Mouse (Mus musculus) midbrain, embryonic 12.5 days (tissue): ENCODE results near the gene Ing3. TPM values are rescaled to one million over a fixed set of nuclear protein-coding genes. Genes with fewer than 3 reads are reported as not detected.

Experiments used
- ATAC-seq: fragments of 200-750 bp; cut with Nextera tagmentation; 2 replicates; pipeline ENCODE4 v1.8.0; 2017; ENCODE audit warnings: low read depth, moderate TSS enrichment, moderate library complexity; ENCODE audit not compliant: low FRiP score
- H3K27ac ChIP-seq: fragments of 300-500 bp; sonication (generic); replicated peaks from 2 replicates; pipeline ENCODE4 v1.5.1; 2016; ENCODE audit warnings: mild to moderate bottlenecking
- H3K27me3 ChIP-seq: fragments of 300-500 bp; sonication (generic); 2 replicates; pipeline ENCODE4 v1.6.1; 2016; ENCODE audit warnings: mild to moderate bottlenecking
- H3K36me3 ChIP-seq: fragments of 300-500 bp; sonication (generic); 2 replicates; pipeline ENCODE4 v1.6.1; 2016
- H3K4me1 ChIP-seq: fragments of 300-500 bp; sonication (generic); 2 replicates; pipeline ENCODE4 v1.6.1; 2016
- H3K4me2 ChIP-seq: fragments of 300-500 bp; sonication (generic); replicated peaks from 2 replicates; pipeline ENCODE4 v1.6.1; 2016; ENCODE audit warnings: mild to moderate bottlenecking, moderate library complexity
- H3K4me3 ChIP-seq: fragments of 300-500 bp; sonication (generic); 2 replicates; pipeline ENCODE4 v1.5.1; 2016; ENCODE audit warnings: mild to moderate bottlenecking
- H3K9ac ChIP-seq: fragments of 300-500 bp; sonication (generic); replicated peaks from 2 replicates; pipeline ENCODE4 v1.6.1; 2016; ENCODE audit warnings: mild to moderate bottlenecking, moderate library complexity
- H3K9me3 ChIP-seq: fragments of 300-500 bp; sonication (generic); 2 replicates; pipeline ENCODE4 v1.6.1; 2016; ENCODE audit warnings: mild to moderate bottlenecking
- WGBS: fragments of 180-500 bp; shearing (Covaris S2); methylation state at CpG from one replicate; pipeline ENCODE4 v1.1.7; 2016; 5-methylcytosine and 5-hydroxymethylcytosine counted together
- polyA plus RNA-seq: library from polyadenylated mRNA; unstranded; fragments of >200 nt; fragmentation: Nextera tagmentation; extraction: Ambion mirVana; gene quantifications from 2 replicates; pipeline ENCODE4 v1.2.1, GENCODE M21; 2016

Gene Ing3
- polyA plus RNA-seq = 58.8 and 63.3 TPM in 2 replicates

DNA sequence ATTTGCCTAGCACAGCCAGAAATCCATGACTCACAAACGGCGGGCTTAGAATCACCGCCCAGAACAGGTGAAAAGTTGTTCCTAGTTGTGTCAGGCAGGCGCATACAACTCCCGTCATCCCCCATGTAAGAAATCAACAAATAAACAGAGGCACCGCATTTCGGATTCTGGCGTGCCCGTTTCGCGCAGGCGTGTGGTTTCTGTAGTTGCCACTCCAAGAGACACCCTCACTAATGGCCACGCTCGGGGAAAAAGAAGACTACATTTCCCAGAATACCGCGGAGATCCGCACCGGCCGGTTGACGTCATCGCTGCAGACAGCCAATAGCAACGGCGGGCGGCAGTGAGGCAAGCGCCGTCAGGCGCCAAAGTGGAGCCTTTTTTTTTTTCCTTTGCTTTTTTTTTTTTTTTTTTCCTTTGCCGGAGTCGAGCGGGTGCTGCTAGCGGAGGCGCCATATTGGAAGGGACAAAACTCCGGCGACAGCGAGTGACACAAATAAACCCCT lies at the start of gene Ing3:
TSS of gene Ing3 (plus strand) at position 346 of the 506 bp plus-strand sequence.
- under 1% methylated on average over 35 of the region's 35 CpGs for WGBS
- H3K9me3 ChIP-seq = no peaks in the 10 kb centered on the region
- H3K4me3 ChIP-seq = peak within 1 kb of the TSS; percentile 71
- peaks cover 7% of the 10 kb centered on the region for H3K4me1 ChIP-seq
- peak within 1 kb of the TSS; percentile 72 for H3K4me2 ChIP-seq
- H3K36me3 ChIP-seq = peaks cover 15% of the 10 kb centered on the region; the same call in 1 of the 2 replicates
- ATAC-seq = peak; percentile 97
- H3K27ac ChIP-seq = peak within 1 kb of the TSS; percentile 96
- peak within 1 kb of the TSS; percentile 72 for H3K9ac ChIP-seq
- H3K27me3 ChIP-seq = no peaks in the 10 kb centered on the region

DNA sequence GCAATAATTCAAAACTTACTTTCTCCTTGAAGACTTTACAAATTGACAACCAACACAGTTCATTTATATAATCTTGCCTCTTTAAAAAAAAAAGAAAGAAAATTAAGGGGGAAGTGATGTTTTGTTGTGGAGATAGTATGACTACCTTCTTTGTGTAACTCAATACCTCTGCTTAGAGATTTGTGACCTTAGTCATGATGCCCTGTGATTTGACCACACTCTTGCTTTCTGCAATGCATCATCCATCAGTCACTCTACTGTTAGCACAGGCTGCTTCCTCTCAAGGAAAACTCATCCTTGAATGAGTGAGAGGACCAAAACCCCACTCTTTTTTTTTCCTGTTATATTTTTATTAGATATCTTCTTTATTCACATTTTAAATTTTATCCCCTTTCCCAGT lies 39.7 kb upstream of the Ing3 start:
- Histone ChIP-seq H3K4me2 (no peak overlapping the region), H3K9me3 (no peaks in the 10 kb centered on the region), H3K4me1 (no peaks in the 10 kb centered on the region), H3K27me3 (no peaks in the 10 kb centered on the region), H3K9ac (no peak overlapping the region), H3K4me3 (no peak overlapping the region), H3K36me3 (no peaks in the 10 kb centered on the region), H3K27ac (no peak overlapping the region)
- no peak for ATAC-seq

DNA sequence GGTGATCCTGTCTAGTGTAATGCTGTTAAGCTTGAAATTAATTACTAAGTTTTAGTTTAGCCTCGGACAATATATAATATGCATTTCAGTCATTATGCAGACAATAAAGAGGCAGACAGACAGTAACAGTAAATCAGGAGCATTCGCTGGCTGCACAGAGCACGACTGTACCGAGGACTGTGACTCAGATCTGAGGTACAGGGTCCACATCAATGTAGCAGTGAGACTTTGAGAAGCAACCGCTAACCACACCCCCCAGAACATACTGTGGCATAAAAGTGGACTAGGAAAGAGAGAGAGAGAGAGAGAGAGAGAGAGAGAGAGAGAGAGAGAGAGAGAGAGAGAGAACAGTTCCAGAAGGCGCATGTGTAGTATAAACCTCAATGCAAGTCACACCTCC lies 38.6 kb upstream of the Ing3 start:
- Histone ChIP-seq H3K4me1 (no peaks in the 10 kb centered on the region), H3K27me3 (no peaks in the 10 kb centered on the region), H3K9me3 (no peaks in the 10 kb centered on the region), H3K4me3 (no peak overlapping the region), H3K27ac (no peak overlapping the region), H3K9ac (no peak overlapping the region), H3K4me2 (no peak overlapping the region), H3K36me3 (no peaks in the 10 kb centered on the region)
- 91% methylated on average over 6 of the region's 6 CpGs for WGBS
- no peak for ATAC-seq

DNA sequence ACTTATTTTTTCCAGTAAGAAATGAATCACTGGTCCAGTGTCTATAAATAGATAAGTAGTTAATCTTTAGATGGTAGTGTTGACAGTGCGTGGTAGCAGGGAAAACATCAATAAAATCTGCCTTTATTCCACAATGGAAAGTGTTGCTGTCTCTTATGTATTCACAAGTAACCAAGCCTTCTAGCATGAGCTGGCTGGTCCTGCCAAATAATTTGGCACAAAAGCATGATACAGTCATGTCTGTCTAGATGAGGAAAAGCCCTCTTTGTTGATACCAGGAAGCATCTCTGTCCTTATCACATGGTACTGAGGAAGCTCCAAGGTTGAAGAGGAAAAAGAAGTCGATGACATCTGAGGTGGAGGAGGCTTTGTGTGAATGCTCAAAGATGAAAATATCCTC lies 32.8 kb upstream of the Ing3 start:
- Histone ChIP-seq H3K36me3 (no peaks in the 10 kb centered on the region), H3K9ac (no peak overlapping the region), H3K4me2 (no peak overlapping the region), H3K27ac (no peak overlapping the region), H3K4me3 (no peak overlapping the region), H3K27me3 (no peaks in the 10 kb centered on the region), H3K9me3 (no peaks in the 10 kb centered on the region), H3K4me1 (no peaks in the 10 kb centered on the region)
- WGBS = 84% methylated on average over 2 of the region's 2 CpGs
- ATAC-seq = no peak

DNA sequence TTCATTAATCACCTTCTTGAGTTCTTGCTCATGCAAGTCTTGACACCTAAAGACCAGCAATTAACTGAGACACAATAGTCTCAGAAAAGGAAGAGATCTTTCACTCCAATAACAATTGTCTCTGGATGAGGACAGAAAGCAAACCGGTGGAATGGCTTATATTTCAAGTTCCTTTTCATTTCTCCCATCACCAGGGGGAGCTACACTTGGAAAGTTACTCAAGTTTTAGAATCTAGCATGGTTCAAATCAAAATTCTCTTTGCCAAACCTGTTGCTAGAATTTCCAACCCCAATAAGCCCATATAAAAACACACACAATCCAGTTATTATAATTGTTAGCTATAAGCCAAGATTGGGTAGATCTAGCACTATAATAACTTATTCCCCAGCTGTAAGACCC lies 25.2 kb upstream of the Ing3 start:
- no peaks in the 10 kb centered on the region for H3K9me3 ChIP-seq
- no peak overlapping the region for H3K9ac ChIP-seq
- no peaks in the 10 kb centered on the region for H3K27me3 ChIP-seq
- no peak overlapping the region for H3K4me3 ChIP-seq
- no peak for ATAC-seq
- no peak overlapping the region for H3K27ac ChIP-seq
- H3K4me1 ChIP-seq = no peaks in the 10 kb centered on the region
- WGBS = 34% methylated on average over 1 of the region's 1 CpGs
- no peak overlapping the region for H3K4me2 ChIP-seq
- H3K36me3 ChIP-seq = no peaks in the 10 kb centered on the region

DNA sequence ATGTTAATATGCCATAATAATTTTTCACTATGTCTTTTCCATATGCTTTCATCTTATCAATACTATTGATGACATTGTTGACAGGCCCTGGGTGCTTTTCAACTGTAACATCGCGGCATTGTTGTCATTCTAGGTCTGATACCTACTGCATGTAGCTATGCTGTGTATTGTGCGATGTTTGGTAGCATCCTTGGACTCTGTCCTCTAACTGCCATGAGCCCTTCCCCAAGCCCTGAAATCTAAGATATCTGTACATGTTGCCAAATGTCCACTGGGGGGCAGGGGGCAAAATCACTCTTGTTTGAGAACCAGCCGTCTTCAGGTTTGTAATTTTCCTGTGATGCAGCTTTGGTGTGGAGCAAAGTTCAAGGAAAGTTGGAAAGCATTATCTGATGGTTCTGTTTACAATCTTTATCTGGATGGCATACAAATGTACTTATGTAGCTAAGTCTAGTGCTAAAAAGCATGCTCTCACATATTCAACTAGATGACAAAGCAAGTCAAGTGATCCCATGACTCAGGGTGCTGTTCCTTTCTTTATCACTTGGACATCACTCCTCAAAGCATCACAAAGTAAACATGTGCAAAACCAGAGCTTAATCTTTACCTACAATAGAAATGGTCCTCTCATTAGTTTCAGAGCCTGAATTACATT lies 11.3 kb upstream of the Ing3 start:
- 75% methylated on average over 4 of the region's 4 CpGs for WGBS
- Histone ChIP-seq H3K4me1 (no peaks in the 10 kb centered on the region), H3K27ac (no peak overlapping the region), H3K9ac (no peak overlapping the region), H3K4me3 (no peak overlapping the region), H3K4me2 (no peak overlapping the region), H3K9me3 (no peaks in the 10 kb centered on the region), H3K27me3 (no peaks in the 10 kb centered on the region), H3K36me3 (no peaks in the 10 kb centered on the region)
- no peak for ATAC-seq

DNA sequence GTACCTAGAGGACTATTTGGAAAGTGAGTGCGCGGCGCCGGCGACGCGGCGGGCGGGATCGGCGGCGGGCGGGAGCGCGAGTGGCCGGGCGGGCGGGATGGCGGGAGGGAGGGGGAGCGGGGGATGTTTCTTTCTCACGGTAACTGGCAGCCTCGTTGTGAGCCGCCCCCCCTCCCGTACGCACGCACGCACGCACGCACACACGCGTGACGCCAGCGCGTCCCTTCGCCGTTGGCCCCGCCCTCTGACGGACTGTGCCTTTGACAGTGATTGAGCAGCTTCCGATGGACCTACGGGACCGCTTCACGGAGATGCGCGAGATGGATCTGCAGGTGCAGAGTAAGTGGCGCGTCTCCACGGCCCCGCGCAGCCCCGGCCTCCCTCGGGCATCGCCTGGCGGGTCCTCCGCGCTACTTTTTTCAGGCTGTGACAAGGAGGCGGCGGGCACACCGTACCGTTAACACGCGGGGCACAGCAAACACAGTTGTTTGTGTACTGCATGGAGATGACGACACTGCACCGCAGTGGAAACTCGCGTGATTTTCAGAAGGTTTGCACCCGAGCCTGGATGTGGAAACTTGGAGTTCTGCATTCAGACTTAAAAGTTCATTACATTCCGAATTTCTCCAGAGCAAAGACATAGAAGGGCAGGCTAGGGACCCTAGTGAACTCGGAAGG lies 539 bp downstream of the Ing3 start:
- Histone ChIP-seq H3K9me3 (no peaks in the 10 kb centered on the region), H3K4me2 (peak overlapping the region; percentile 72), H3K9ac (peak overlapping the region; percentile 72), H3K4me3 (peak overlapping the region; percentile 71), H3K4me1 (peaks cover 7% of the 10 kb centered on the region), H3K27me3 (no peaks in the 10 kb centered on the region), H3K36me3 (peaks cover 20% of the 10 kb centered on the region; the same call in 1 of the 2 replicates), H3K27ac (peak overlapping the region; percentile 96)
- WGBS = under 1% methylated on average over 50 of the region's 68 CpGs
- ATAC-seq = peak; percentile 97

DNA sequence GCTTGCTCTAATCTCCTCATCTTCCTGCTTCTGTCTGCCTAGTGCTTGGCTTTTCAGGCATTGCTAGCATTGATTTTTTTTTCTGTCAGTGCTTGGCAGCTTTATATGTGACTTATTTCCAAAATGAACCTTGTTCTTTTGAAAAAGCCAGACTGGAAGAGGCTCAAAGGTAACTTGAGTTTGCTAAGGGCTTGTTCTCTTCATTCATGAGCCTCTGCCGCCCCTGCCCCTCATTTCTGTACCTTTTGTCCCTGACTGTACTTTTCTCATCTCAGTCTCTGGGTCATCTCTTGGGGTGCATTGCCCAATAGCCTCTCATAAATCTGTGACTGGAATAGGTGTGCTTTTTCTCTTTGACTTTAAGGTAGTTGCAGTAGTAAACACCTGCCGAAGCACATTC lies 1.3 kb downstream of the Ing3 start:
- Histone ChIP-seq H3K4me2 (peak overlapping the region; percentile 72), H3K4me1 (peaks cover 7% of the 10 kb centered on the region), H3K27ac (no peak overlapping the region), H3K9me3 (no peaks in the 10 kb centered on the region), H3K36me3 (peaks cover 27% of the 10 kb centered on the region), H3K4me3 (peak overlapping the region; percentile 71), H3K27me3 (no peaks in the 10 kb centered on the region), H3K9ac (peak overlapping the region; percentile 72)
- no peak for ATAC-seq
- WGBS = 93% methylated on average over 2 of the region's 2 CpGs

DNA sequence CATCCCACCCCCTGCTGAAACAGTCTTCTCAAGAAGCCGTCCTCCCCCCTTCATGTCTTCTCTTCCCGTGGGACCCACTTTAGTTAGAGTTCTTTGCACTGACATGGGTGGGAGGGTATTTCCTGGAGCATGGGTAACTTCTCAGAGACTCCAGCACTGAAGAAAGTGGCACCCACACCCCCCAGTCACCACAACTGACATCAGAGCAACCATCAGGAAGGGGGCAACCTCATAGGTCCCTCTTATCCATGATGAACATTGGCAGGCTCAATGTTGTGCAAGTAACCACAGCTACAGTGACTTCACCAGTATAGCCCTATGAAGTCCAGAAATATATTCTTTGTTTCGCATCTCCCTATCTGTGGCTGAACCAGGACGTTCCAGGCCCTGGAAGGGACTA lies 6.1 kb downstream of the Ing3 start:
- peaks cover 48% of the 10 kb centered on the region for H3K36me3 ChIP-seq
- H3K9me3 ChIP-seq = no peaks in the 10 kb centered on the region
- WGBS = 93% methylated on average over 4 of the region's 4 CpGs
- no peaks in the 10 kb centered on the region for H3K27me3 ChIP-seq
- no peak overlapping the region for H3K27ac ChIP-seq
- peaks cover 5% of the 10 kb centered on the region for H3K4me1 ChIP-seq
- H3K4me2 ChIP-seq = no peak overlapping the region
- H3K4me3 ChIP-seq = no peak overlapping the region
- ATAC-seq = no peak
- H3K9ac ChIP-seq = no peak overlapping the region

DNA sequence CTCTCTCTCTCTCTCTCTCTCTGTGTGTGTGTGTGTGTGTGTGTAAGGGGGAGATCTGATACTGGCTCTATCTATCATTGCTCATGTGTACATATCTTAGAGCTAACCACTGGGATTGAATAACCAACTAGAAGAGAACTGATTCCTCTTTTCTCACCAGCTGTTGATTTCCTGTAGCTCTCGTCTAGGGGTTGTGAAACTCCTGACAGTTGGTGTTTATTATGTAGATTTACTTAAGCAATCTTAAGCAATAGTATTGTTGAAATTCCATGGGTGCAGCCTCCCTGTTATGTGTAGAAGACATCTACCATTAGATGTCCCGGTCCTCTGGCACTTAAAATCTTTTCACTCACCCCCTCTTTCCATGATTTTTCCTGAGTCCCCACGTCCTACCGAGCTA lies 9.6 kb downstream of the Ing3 start:
- H3K27me3 ChIP-seq = no peaks in the 10 kb centered on the region
- H3K4me1 ChIP-seq = no peaks in the 10 kb centered on the region
- ATAC-seq = no peak
- no peak overlapping the region for H3K27ac ChIP-seq
- H3K36me3 ChIP-seq = peaks cover 35% of the 10 kb centered on the region
- H3K4me3 ChIP-seq = no peak overlapping the region
- no peak overlapping the region for H3K4me2 ChIP-seq
- no peak overlapping the region for H3K9ac ChIP-seq
- no peaks in the 10 kb centered on the region for H3K9me3 ChIP-seq
- 96% methylated on average over 4 of the region's 4 CpGs for WGBS

DNA sequence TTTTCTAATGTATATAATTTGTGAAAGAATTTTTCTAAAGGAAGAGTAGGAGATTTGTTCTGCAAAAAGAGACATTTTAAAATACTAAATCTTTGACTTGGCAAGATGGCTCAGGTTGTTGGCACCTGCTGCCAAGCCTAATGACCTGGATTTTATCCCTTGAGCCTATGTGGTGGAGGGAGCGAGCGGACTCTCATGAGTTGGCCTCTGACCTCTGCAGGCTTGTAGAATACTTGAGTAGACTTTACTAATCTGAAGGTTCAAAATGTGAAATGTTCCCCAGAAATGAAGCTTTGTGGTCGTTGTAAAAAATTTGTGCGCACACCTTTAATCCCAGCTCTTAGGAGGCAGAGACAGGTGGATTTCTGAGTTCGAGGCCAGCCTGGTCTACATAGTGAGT lies 10.5 kb downstream of the Ing3 start:
- Histone ChIP-seq H3K36me3 (peaks cover 28% of the 10 kb centered on the region), H3K27me3 (no peaks in the 10 kb centered on the region), H3K4me1 (no peaks in the 10 kb centered on the region), H3K27ac (no peak overlapping the region), H3K4me2 (no peak overlapping the region), H3K9ac (no peak overlapping the region), H3K4me3 (no peak overlapping the region), H3K9me3 (no peaks in the 10 kb centered on the region)
- no peak for ATAC-seq
- WGBS = 91% methylated on average over 5 of the region's 5 CpGs

DNA sequence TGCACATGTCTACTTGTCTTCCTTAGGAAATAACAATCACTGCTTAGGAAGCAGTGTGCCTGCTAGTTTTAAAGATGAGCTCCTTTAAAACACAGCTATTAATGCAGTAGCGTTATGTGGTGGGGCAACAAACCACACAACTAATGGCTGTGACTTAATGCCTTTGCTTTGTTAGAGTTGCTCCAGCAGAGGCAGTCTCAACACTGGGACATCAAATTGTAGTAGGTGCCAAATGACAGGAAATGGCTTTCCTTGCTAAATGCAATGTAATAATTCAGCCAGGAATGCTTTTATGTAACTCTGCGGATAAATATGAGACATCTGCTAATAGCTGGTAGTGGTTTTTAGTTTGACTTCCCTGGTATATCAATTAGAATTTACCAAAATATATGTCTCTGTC lies 28.2 kb downstream of the Ing3 start:
- Histone ChIP-seq H3K4me1 (no peaks in the 10 kb centered on the region), H3K27me3 (no peaks in the 10 kb centered on the region), H3K4me3 (no peak overlapping the region), H3K9me3 (no peaks in the 10 kb centered on the region), H3K27ac (no peak overlapping the region), H3K9ac (no peak overlapping the region), H3K36me3 (peaks cover 23% of the 10 kb centered on the region), H3K4me2 (no peak overlapping the region)
- WGBS = 94% methylated on average over 2 of the region's 2 CpGs
- ATAC-seq = no peak
